Mouse (Mus musculus): ENCODE data around the gene Tubg2. TPM values are rescaled to one million over a fixed set of nuclear protein-coding genes. Genes with fewer than 3 reads are reported as not detected.
A peak's percentile ranks its signal among the peaks of the same experiment; 100 is the strongest.
"Not testable (repeated sequence)": the region's sequence is repeated elsewhere in the genome, so short reads cannot be mapped to it uniquely, and the experiment has no call there.

Tubg2 gene
- polyA plus RNA-seq, 1 experiment from 2014 or later: 6.3 TPM

- peaks cover 13% of the 10 kb centered on the region; the same call in 1 of the 2 replicates for H3K27me3 ChIP-seq
- no peaks in the 10 kb centered on the region for H3K9me3 ChIP-seq
- H3K4me3 ChIP-seq (replicated peaks): peak overlapping the region; percentile 44; the same call in 1 of the 2 replicates
- ATAC-seq (ENCODE audit: insufficient number of reproducible peaks, insufficient read depth, low FRiP score, low TSS enrichment, low read depth): no peak
- H3K9ac ChIP-seq (replicated peaks): no peak overlapping the region
- peak overlapping the region; percentile 73; the same call in 1 of the 2 replicates for H3K4me2 ChIP-seq
- H3K36me3 ChIP-seq: no peaks in the 10 kb centered on the region
- H3K4me1 ChIP-seq (replicated peaks): peaks cover 14% of the 10 kb centered on the region
- no peak overlapping the region for H3K27ac ChIP-seq
- 67% methylated on average over 6 of the region's 6 CpGs for WGBS
These were observed 556 bp upstream of the Tubg2 start for GRCm38 (mm10) chr11:101155151-101155550.

GRCm38 (mm10) chr11:101160151-101160550 lies 4.4 kb downstream of the Tubg2 start:
- not testable (repeated sequence) for H3K27ac ChIP-seq; H3K4me2 ChIP-seq; H3K9me3 ChIP-seq; H3K4me3 ChIP-seq (replicated peaks); H3K9ac ChIP-seq (replicated peaks); ATAC-seq (ENCODE audit: insufficient number of reproducible peaks, insufficient read depth, low FRiP score, low TSS enrichment, low read depth)
- WGBS: 71% methylated on average over 10 of the region's 10 CpGs
- Histone ChIP-seq H3K27me3 (peaks cover 54% of the 10 kb centered on the region), H3K4me1 (replicated peaks) (peaks cover 31% of the 10 kb centered on the region), H3K36me3 (peaks cover 14% of the 10 kb centered on the region; the same call in 1 of the 2 replicates)

GRCm38 (mm10) chr11:101160981-101161505 lies 5.3 kb downstream of the Tubg2 start:
- not testable (repeated sequence) for H3K9me3 ChIP-seq; H3K9ac ChIP-seq (replicated peaks); H3K4me2 ChIP-seq; ATAC-seq (ENCODE audit: insufficient number of reproducible peaks, insufficient read depth, low FRiP score, low TSS enrichment, low read depth); H3K27ac ChIP-seq; H3K4me3 ChIP-seq (replicated peaks)
- peaks cover 23% of the 10 kb centered on the region for H3K4me1 ChIP-seq (replicated peaks)
- 75% methylated on average over 8 of the region's 8 CpGs for WGBS
- peaks cover 61% of the 10 kb centered on the region for H3K27me3 ChIP-seq
- H3K36me3 ChIP-seq: peaks cover 14% of the 10 kb centered on the region; the same call in 1 of the 2 replicates

GRCm38 (mm10) chr11:101161551-101161950 lies 5.8 kb downstream of the Tubg2 start:
- no peak for ATAC-seq (ENCODE audit: insufficient number of reproducible peaks, insufficient read depth, low FRiP score, low TSS enrichment, low read depth)
- Histone ChIP-seq H3K4me2 (no peak overlapping the region), H3K27ac (no peak overlapping the region), H3K9ac (replicated peaks) (no peak overlapping the region), H3K36me3 (peaks cover 14% of the 10 kb centered on the region; the same call in 1 of the 2 replicates), H3K4me1 (replicated peaks) (peaks cover 18% of the 10 kb centered on the region), H3K9me3 (no peaks in the 10 kb centered on the region), H3K27me3 (peaks cover 61% of the 10 kb centered on the region), H3K4me3 (replicated peaks) (no peak overlapping the region)
- 86% methylated on average over 15 of the region's 15 CpGs for WGBS

- Histone ChIP-seq H3K4me2 (no peak overlapping the region), H3K4me3 (replicated peaks) (no peak overlapping the region), H3K27ac (no peak overlapping the region), H3K9me3 (no peaks in the 10 kb centered on the region), H3K36me3 (peaks cover 15% of the 10 kb centered on the region; the same call in 1 of the 2 replicates), H3K4me1 (replicated peaks) (peaks cover 18% of the 10 kb centered on the region), H3K9ac (replicated peaks) (no peak overlapping the region), H3K27me3 (peaks cover 66% of the 10 kb centered on the region)
- WGBS: 51% methylated on average over 5 of the region's 5 CpGs
- ATAC-seq (ENCODE audit: insufficient number of reproducible peaks, insufficient read depth, low FRiP score, low TSS enrichment, low read depth): no peak
These were observed 6.6 kb downstream of the Tubg2 start for GRCm38 (mm10) chr11:101162301-101162700.

GRCm38 (mm10) chr11:101162772-101163171 lies 7.1 kb downstream of the Tubg2 start:
- Histone ChIP-seq H3K27me3 (peaks cover 70% of the 10 kb centered on the region), H3K4me3 (replicated peaks) (no peak overlapping the region), H3K9ac (replicated peaks) (no peak overlapping the region), H3K36me3 (peaks cover 20% of the 10 kb centered on the region; the same call in 1 of the 2 replicates), H3K4me2 (no peak overlapping the region), H3K9me3 (no peaks in the 10 kb centered on the region), H3K27ac (no peak overlapping the region), H3K4me1 (replicated peaks) (peaks cover 18% of the 10 kb centered on the region)
- WGBS: 51% methylated on average over 5 of the region's 5 CpGs
- no peak for ATAC-seq (ENCODE audit: insufficient number of reproducible peaks, insufficient read depth, low FRiP score, low TSS enrichment, low read depth)

DNA sequence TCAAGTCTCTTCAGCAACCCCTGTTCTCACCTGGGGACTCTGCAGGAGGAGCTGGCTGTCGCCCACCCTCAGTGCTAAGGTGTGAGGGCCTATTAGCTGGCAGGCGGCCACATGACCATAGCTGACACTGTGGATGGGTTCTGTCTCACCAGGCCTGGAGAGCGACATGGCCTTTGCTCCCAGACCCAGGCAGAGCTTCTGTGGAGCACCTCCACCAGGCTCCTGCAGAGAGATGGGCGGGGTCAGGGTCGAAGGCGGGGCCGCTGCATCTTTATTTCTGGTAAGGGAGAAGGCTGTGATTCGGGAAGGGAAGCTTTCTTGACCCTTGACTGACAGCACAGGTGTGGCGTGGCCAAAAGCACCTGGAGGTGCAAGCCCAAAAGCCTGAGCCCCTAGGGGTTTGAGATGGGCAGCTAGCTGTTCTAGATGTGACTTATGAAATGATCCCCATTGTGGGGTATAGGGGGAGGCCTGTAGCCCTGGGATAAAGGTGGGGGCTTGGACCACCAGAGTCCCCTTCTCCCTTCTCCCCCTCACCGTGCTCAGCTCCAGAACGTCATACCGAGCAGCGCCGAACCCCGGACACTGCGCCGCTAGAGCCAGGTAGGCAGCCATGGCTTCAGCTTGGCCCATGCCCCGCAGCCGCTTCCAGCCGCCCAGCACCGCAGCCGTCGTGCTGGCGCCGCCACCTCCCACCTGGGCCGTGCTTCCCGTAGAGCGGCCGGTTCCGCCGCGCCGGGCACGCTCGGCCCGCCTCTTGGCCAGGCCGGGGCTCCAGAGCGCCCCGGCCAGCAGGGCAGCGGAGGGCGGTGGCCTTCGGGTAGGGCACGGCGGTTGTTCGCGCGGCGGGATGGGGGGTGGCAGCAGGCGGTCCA lies 8.0 kb downstream of the Tubg2 start:
- Histone ChIP-seq H3K27me3 (peaks cover 80% of the 10 kb centered on the region), H3K36me3 (peaks cover 20% of the 10 kb centered on the region; the same call in 1 of the 2 replicates), H3K9me3 (no peaks in the 10 kb centered on the region), H3K27ac (no peak overlapping the region), H3K9ac (replicated peaks) (peak overlapping the region; percentile 63), H3K4me2 (peak overlapping the region; percentile 83), H3K4me1 (replicated peaks) (peaks cover 18% of the 10 kb centered on the region), H3K4me3 (replicated peaks) (peak overlapping the region; percentile 47)
- ATAC-seq (ENCODE audit: insufficient number of reproducible peaks, insufficient read depth, low FRiP score, low TSS enrichment, low read depth): no peak
- 4% methylated on average over 49 of the region's 49 CpGs for WGBS

- H3K4me1 ChIP-seq (replicated peaks): peaks cover 24% of the 10 kb centered on the region
- H3K4me3 ChIP-seq (replicated peaks): peak overlapping the region; percentile 47
- H3K4me2 ChIP-seq: peak overlapping the region; percentile 83
- WGBS: 2% methylated on average over 21 of the region's 21 CpGs
- H3K36me3 ChIP-seq: peaks cover 20% of the 10 kb centered on the region; the same call in 1 of the 2 replicates
- peaks cover 86% of the 10 kb centered on the region for H3K27me3 ChIP-seq
- no peak overlapping the region for H3K27ac ChIP-seq
- H3K9ac ChIP-seq (replicated peaks): peak overlapping the region; percentile 63
- ATAC-seq (ENCODE audit: insufficient number of reproducible peaks, insufficient read depth, low FRiP score, low TSS enrichment, low read depth): no peak
- H3K9me3 ChIP-seq: no peaks in the 10 kb centered on the region
These were observed 8.6 kb downstream of the Tubg2 start for GRCm38 (mm10) chr11:101164351-101164665.

GRCm38 (mm10) chr11:101164677-101165580 lies 9.2 kb downstream of the Tubg2 start:
- Histone ChIP-seq H3K9me3 (no peaks in the 10 kb centered on the region), H3K4me3 (replicated peaks) (peak overlapping the region; percentile 47), H3K36me3 (peaks cover 20% of the 10 kb centered on the region; the same call in 1 of the 2 replicates), H3K27ac (no peak overlapping the region), H3K4me2 (peak overlapping the region; percentile 83), H3K4me1 (replicated peaks) (peaks cover 30% of the 10 kb centered on the region), H3K9ac (replicated peaks) (peak overlapping the region; percentile 63; the same call in 1 of the 2 replicates), H3K27me3 (peaks cover 92% of the 10 kb centered on the region)
- 7% methylated on average over 35 of the region's 35 CpGs for WGBS
- no peak for ATAC-seq (ENCODE audit: insufficient number of reproducible peaks, insufficient read depth, low FRiP score, low TSS enrichment, low read depth)

- no peak overlapping the region for H3K4me3 ChIP-seq (replicated peaks)
These were observed 10.7 kb downstream of the Tubg2 start for GRCm38 (mm10) chr11:101166357-101166756.

More at GRCm38 (mm10) chr11:101166357-101166756, 10.7 kb downstream of the Tubg2 start:
- peaks cover 96% of the 10 kb centered on the region for H3K27me3 ChIP-seq
- H3K9me3 ChIP-seq: no peaks in the 10 kb centered on the region
- H3K36me3 ChIP-seq: peaks cover 18% of the 10 kb centered on the region; the same call in 1 of the 2 replicates
- no peak overlapping the region for H3K9ac ChIP-seq (replicated peaks)
- H3K4me1 ChIP-seq (replicated peaks): peaks cover 39% of the 10 kb centered on the region
- H3K27ac ChIP-seq: no peak overlapping the region
- H3K4me2 ChIP-seq: no peak overlapping the region
- no peak for ATAC-seq (ENCODE audit: insufficient number of reproducible peaks, insufficient read depth, low FRiP score, low TSS enrichment, low read depth)
- 42% methylated on average over 14 of the region's 14 CpGs for WGBS
